23 mouse cellular contexts compared by ENCODE assay signal in genomic region chr8:103031708-103032107, GRCm38 (mm10).
DNase-seq lines count a peak whose midpoint lies in the region; ATAC-seq and TF ChIP-seq lines count a peak whose summit lies in the region.
"Had no signal": no experiment of that assay in that cellular context is flagged by ENCODE, and none has a peak within 500 bp of the region (broad histone marks: within the 10 kb centered on the region; RNA-seq: fewer than 3 reads in every experiment).

No protein-coding gene starts in this region.

- H3K27me3 ChIP-seq in embryonic facial prominence, embryonic 14.5 days (replicated peaks; ENCODE audit: control insufficient read depth, insufficient read depth, low read length): no peaks in the 10 kb centered on the region
- no peaks in the 10 kb centered on the region for H3K27me3 ChIP-seq in embryonic facial prominence, embryonic 10.5 days (replicated peaks; ENCODE audit: low read depth, poor library complexity, severe bottlenecking)
- no peaks in the 10 kb centered on the region for H3K27me3 ChIP-seq in lung, embryonic 16.5 days (ENCODE audit: control insufficient read depth, insufficient read depth, low read depth, low read length)
- H3K27me3 ChIP-seq in limb, embryonic 14.5 days (ENCODE audit: control insufficient read depth, insufficient read depth, low read length): no peaks in the 10 kb centered on the region
- H3K27me3 ChIP-seq: embryonic facial prominence, embryonic 15.5 days; forebrain, embryonic 15.5 days; heart, embryonic 15.5 days; hindbrain, embryonic 13.5 days had no signal

- peak; percentile 88 for DNase-seq in embryonic facial prominence, embryonic 14.5 days (ENCODE audit: low spot score)
- no peak for DNase-seq in embryonic facial prominence, embryonic 10.5 days (ENCODE audit: low spot score)
- peak; percentile 5 for DNase-seq in kidney, postnatal 14 days
- no peak for DNase-seq in kidney, adult 18-20 months
- no peak for DNase-seq in lung, postnatal 25 days (ENCODE audit: low spot score)
- peak; percentile 57 for DNase-seq in limb, embryonic 14.5 days (ENCODE audit: low spot score)
- no peak for DNase-seq in thymus, postnatal 10 days (ENCODE audit: low spot score in 2 of 2)
- DNase-seq: adrenal gland, adult 2 months; adrenal gland, postnatal 25 days; cerebellum, adult 18-20 months; cerebellum, adult 9-11 months; cerebellum, postnatal 36 days; heart, adult 18-20 months; heart, postnatal 14 days had no signal

- no peak overlapping the region for H3K9ac ChIP-seq in embryonic facial prominence, embryonic 14.5 days (ENCODE audit: low read depth, low read length)
- H3K9ac ChIP-seq in lung, embryonic 16.5 days (ENCODE audit: low read length): no peak overlapping the region
- no peak overlapping the region for H3K9ac ChIP-seq in limb, embryonic 14.5 days (ENCODE audit: low read depth, low read length, severe bottlenecking)
- H3K9ac ChIP-seq: embryonic facial prominence, embryonic 15.5 days; forebrain, embryonic 15.5 days; heart, embryonic 15.5 days; hindbrain, embryonic 13.5 days had no signal

- no peaks in the 10 kb centered on the region for H3K4me1 ChIP-seq in embryonic facial prominence, embryonic 14.5 days (ENCODE audit: control insufficient read depth, insufficient read depth, low read length)
- H3K4me1 ChIP-seq in embryonic facial prominence, embryonic 10.5 days: no peaks in the 10 kb centered on the region
- H3K4me1 ChIP-seq in lung, embryonic 16.5 days (replicated peaks; ENCODE audit: control insufficient read depth, insufficient read depth, low read length): peaks cover 2% of the 10 kb centered on the region; the same call in 1 of the 2 replicates
- no peaks in the 10 kb centered on the region for H3K4me1 ChIP-seq in limb, embryonic 14.5 days (ENCODE audit: control insufficient read depth, insufficient read depth, low read length)
- H3K4me1 ChIP-seq: embryonic facial prominence, embryonic 15.5 days; forebrain, embryonic 15.5 days; heart, embryonic 15.5 days; hindbrain, embryonic 13.5 days had no signal

- H3K9me3 ChIP-seq in embryonic facial prominence, embryonic 14.5 days (ENCODE audit: control insufficient read depth, low read length): no peaks in the 10 kb centered on the region
- H3K9me3 ChIP-seq in embryonic facial prominence, embryonic 10.5 days: no peaks in the 10 kb centered on the region
- H3K9me3 ChIP-seq in lung, embryonic 16.5 days (ENCODE audit: control insufficient read depth, low read length): no peaks in the 10 kb centered on the region
- no peaks in the 10 kb centered on the region for H3K9me3 ChIP-seq in limb, embryonic 14.5 days (ENCODE audit: control insufficient read depth, low read length)
- H3K9me3 ChIP-seq: embryonic facial prominence, embryonic 15.5 days; forebrain, embryonic 15.5 days; heart, embryonic 15.5 days; hindbrain, embryonic 13.5 days had no signal

- WGBS in embryonic facial prominence, embryonic 14.5 days: 35% methylated on average over 1 of the region's 1 CpGs
- WGBS in embryonic facial prominence, embryonic 10.5 days: 88% methylated on average over 1 of the region's 1 CpGs
- WGBS in lung, embryonic 16.5 days: 20% methylated on average over 1 of the region's 1 CpGs
- 52% methylated on average over 1 of the region's 1 CpGs for WGBS in limb, embryonic 14.5 days

- no peak overlapping the region for H3K4me2 ChIP-seq in embryonic facial prominence, embryonic 14.5 days (ENCODE audit: low read depth, low read length)
- no peak overlapping the region for H3K4me2 ChIP-seq in lung, embryonic 16.5 days (ENCODE audit: low read depth, low read length)
- H3K4me2 ChIP-seq in limb, embryonic 14.5 days (replicated peaks; ENCODE audit: low read depth, low read length, severe bottlenecking): no peak overlapping the region
- H3K4me2 ChIP-seq: embryonic facial prominence, embryonic 15.5 days; forebrain, embryonic 15.5 days; heart, embryonic 11.5 days; heart, embryonic 15.5 days; hindbrain, embryonic 13.5 days had no signal

- H3K36me3 ChIP-seq in embryonic facial prominence, embryonic 14.5 days (ENCODE audit: control insufficient read depth, insufficient read depth, low read length): no peaks in the 10 kb centered on the region
- no peaks in the 10 kb centered on the region for H3K36me3 ChIP-seq in embryonic facial prominence, embryonic 10.5 days (replicated peaks)
- H3K36me3 ChIP-seq in lung, embryonic 16.5 days (ENCODE audit: control insufficient read depth, insufficient read depth, low read length): no peaks in the 10 kb centered on the region
- no peaks in the 10 kb centered on the region for H3K36me3 ChIP-seq in limb, embryonic 14.5 days (ENCODE audit: control insufficient read depth, insufficient read depth, low read length)
- H3K36me3 ChIP-seq: embryonic facial prominence, embryonic 15.5 days; forebrain, embryonic 15.5 days; heart, embryonic 15.5 days; hindbrain, embryonic 13.5 days had no signal

- no peak for ATAC-seq in embryonic facial prominence, embryonic 14.5 days (ENCODE audit: low read depth)
- ATAC-seq in lung, embryonic 16.5 days (ENCODE audit: low read depth): peak; percentile 57; the same call in 1 of the 2 replicates
- ATAC-seq in limb, embryonic 14.5 days (ENCODE audit: low FRiP score, low read depth): no peak
- ATAC-seq: activated CD4-positive, CD25-positive, alpha-beta regulatory T cell, adult 4 months; forebrain, embryonic 15.5 days; Patski had no signal

- no peak for TF ChIP-seq POLR2A in limb, embryonic 14.5 days (IDR thresholded peaks at IDR 0.05; ENCODE audit: borderline replicate concordance, extremely low read depth, insufficient read depth, insufficient read length)

- no peak overlapping the region for H3K27ac ChIP-seq in embryonic facial prominence, embryonic 14.5 days (replicated peaks; ENCODE audit: low read depth, low read length)
- H3K27ac ChIP-seq in embryonic facial prominence, embryonic 10.5 days (replicated peaks): no peak overlapping the region
- H3K27ac ChIP-seq in lung, embryonic 16.5 days (ENCODE audit: low read length): peak overlapping the region; percentile 36; the same call in 1 of the 2 replicates
- no peak overlapping the region for H3K27ac ChIP-seq in limb, embryonic 14.5 days (replicated peaks; ENCODE audit: low read depth, low read length)
- H3K27ac ChIP-seq: embryonic facial prominence, embryonic 15.5 days; forebrain, embryonic 15.5 days; heart, embryonic 15.5 days; hindbrain, embryonic 13.5 days had no signal

- H3K4me3 ChIP-seq in embryonic facial prominence, embryonic 14.5 days (ENCODE audit: low read depth, low read length): no peak overlapping the region
- no peak overlapping the region for H3K4me3 ChIP-seq in embryonic facial prominence, embryonic 10.5 days
- H3K4me3 ChIP-seq in lung, embryonic 16.5 days (ENCODE audit: low read length): no peak overlapping the region
- no peak overlapping the region for H3K4me3 ChIP-seq in limb, embryonic 14.5 days (replicated peaks; ENCODE audit: low read length)
- H3K4me3 ChIP-seq: embryonic facial prominence, embryonic 15.5 days; erythroblast, embryonic 14.5 days; forebrain, embryonic 15.5 days; heart, embryonic 15.5 days; hindbrain, embryonic 13.5 days had no signal

Comparison
In these comparisons a context has a peak if more than half of its experiments do, and no peak if none do; other contexts are left out.
1. DNase-seq: peak in embryonic facial prominence, embryonic 14.5 days (single experiment), kidney, postnatal 14 days (single experiment) and limb, embryonic 14.5 days (single experiment); none in embryonic facial prominence, embryonic 10.5 days (single experiment), kidney, adult 18-20 months (single experiment), lung, postnatal 25 days (single experiment) and thymus, postnatal 10 days (0 of 2).